Mouse (Mus musculus) thymus, adult 2 months (tissue): ENCODE results near the gene Ptgis. TPM values are rescaled to one million over a fixed set of nuclear protein-coding genes. Genes with fewer than 3 reads are reported as not detected.

Experiments
- DNase-seq: peaks from one replicate; pipeline ENCODE4 v3.0.0; 2021
- H3K27ac ChIP-seq: fragments of 200-500 bp; 2 replicates; pipeline ENCODE4 v1.5.1; 2012; ENCODE audit warnings: low read length, control low read depth; ENCODE audit not compliant: control insufficient read depth, insufficient read depth
- H3K27me3 ChIP-seq: fragments of 200-500 bp; 2 replicates; pipeline ENCODE4 v1.6.1; 2012; ENCODE audit warnings: mild to moderate bottlenecking, low read length, moderate library complexity, mixed read lengths; ENCODE audit not compliant: control insufficient read depth, insufficient read depth
- H3K36me3 ChIP-seq: fragments of 200-500 bp; 2 replicates; pipeline ENCODE4 v1.6.1; 2012; ENCODE audit warnings: mild to moderate bottlenecking, low read length, moderate library complexity; ENCODE audit not compliant: control insufficient read depth, insufficient read depth
- H3K4me1 ChIP-seq: fragments of 200-500 bp; replicated peaks from 2 replicates; pipeline ENCODE4 v1.6.1; 2012; ENCODE audit warnings: low read length; ENCODE audit not compliant: control insufficient read depth, insufficient read depth
- H3K4me3 ChIP-seq: fragments of 200-500 bp; 2 replicates; pipeline ENCODE4 v1.5.1; 2012; ENCODE audit warnings: mild to moderate bottlenecking, low read length, control low read depth, moderate library complexity; ENCODE audit not compliant: control insufficient read depth, insufficient read depth
- CTCF ChIP-seq: fragments of 200-500 bp; IDR thresholded peaks from 2 replicates; pipeline ENCODE4 v1.5.1; 2012; ENCODE audit warnings: mild to moderate bottlenecking, control low read depth, low read length, moderate library complexity, borderline replicate concordance; ENCODE audit not compliant: control insufficient read depth, poor library complexity, insufficient read depth; ENCODE audit errors: extremely low read depth
- POLR2A ChIP-seq: fragments of 200-500 bp; IDR thresholded peaks from 2 replicates; pipeline ENCODE4 v1.6.1; 2012; ENCODE audit warnings: mild to moderate bottlenecking, low read length, control low read depth, moderate library complexity; ENCODE audit not compliant: control insufficient read depth, poor library complexity, insufficient read depth; ENCODE audit errors: extremely low read depth
- WGBS: fragments of 180-500 bp; shearing (Covaris S2); methylation state at CpG from one replicate; pipeline ENCODE4 v1.1.7; 2018; 5-methylcytosine and 5-hydroxymethylcytosine counted together
- polyA plus RNA-seq: library from polyadenylated mRNA; depleted of rRNA; stranded (reverse); fragments of >200 nt; gene quantifications from 2 replicates; pipeline ENCODE4 v1.2.3, GENCODE M21; 2012

The Ptgis gene
- polyA plus RNA-seq, 1 experiment, result 9.9 TPM

- TF ChIP-seq POLR2A (no peak), CTCF (no peak)
- Histone ChIP-seq H3K4me1 (no peaks in the 10 kb centered on the region), H3K27ac (no peak overlapping the region), H3K4me3 (no peak overlapping the region), H3K36me3 (no peaks in the 10 kb centered on the region), H3K27me3 (no peaks in the 10 kb centered on the region)
- 89% methylated on average over 8 of the region's 8 CpGs for WGBS
- no peak for DNase-seq
These were observed 59.3 kb downstream of the Ptgis start for GRCm38 (mm10) chr2:167181096-167181495.

DNA sequence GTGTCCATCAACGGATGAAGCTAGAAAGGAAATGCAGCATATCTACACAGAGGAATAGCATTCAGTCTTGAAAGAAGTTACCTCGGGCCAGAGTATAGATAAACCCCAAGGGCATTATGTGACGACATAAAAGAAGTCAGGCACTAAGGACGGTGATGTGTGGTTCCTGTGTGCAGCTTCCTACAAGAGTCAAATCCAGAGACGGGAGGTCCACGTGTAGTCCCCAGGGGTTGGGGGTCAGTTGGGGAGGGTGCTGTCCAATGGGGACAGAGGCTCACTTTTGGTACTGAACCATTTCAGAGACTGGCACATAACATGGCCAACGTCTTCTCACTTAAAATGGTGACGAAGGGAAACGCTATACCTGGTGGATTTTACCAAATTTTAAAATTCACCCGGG is 61.1 kb downstream of the Ptgis start:
- H3K36me3 ChIP-seq, result no peaks in the 10 kb centered on the region
- H3K4me1 ChIP-seq, result no peaks in the 10 kb centered on the region
- no peak overlapping the region for H3K4me3 ChIP-seq
- H3K27ac ChIP-seq, result no peak overlapping the region
- no peak for DNase-seq
- WGBS, result 86% methylated on average over 10 of the region's 10 CpGs
- TF ChIP-seq POLR2A, result no peak
- TF ChIP-seq CTCF, result no peak
- no peaks in the 10 kb centered on the region for H3K27me3 ChIP-seq

DNA sequence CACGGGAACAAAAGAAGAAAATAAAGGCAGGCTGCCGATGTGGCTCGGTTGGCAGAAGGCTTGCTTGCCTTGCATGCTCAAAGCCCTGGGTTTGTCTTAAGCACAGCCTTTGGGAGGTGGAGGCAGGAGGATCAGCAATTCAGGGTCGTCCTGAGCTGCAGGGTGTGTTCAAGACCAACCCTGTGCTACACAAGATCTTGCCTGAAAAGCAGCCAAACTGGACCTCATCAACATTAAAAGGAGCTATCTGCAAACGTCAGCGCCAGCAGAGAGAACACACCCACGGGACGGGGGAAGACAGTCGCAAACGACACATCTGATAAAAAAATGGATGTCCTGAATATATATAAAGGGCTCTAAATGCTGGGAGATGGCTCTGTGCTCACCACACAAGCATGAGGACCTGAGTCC is 63.2 kb downstream of the Ptgis start:
- Histone ChIP-seq H3K4me1 (no peaks in the 10 kb centered on the region), H3K4me3 (no peak overlapping the region), H3K27me3 (no peaks in the 10 kb centered on the region), H3K27ac (no peak overlapping the region), H3K36me3 (no peaks in the 10 kb centered on the region)
- DNase-seq, result no peak
- 74% methylated on average over 10 of the region's 10 CpGs for WGBS
- no peak for TF ChIP-seq POLR2A
- no peak for TF ChIP-seq CTCF

GRCm38 (mm10) chr2:167175284-167175683 is 65.1 kb downstream of the Ptgis start:
- Histone ChIP-seq H3K27me3 (no peaks in the 10 kb centered on the region), H3K36me3 (no peaks in the 10 kb centered on the region), H3K4me3 (no peak overlapping the region), H3K4me1 (no peaks in the 10 kb centered on the region), H3K27ac (no peak overlapping the region)
- WGBS, result 97% methylated on average over 6 of the region's 6 CpGs
- no peak for DNase-seq
- TF ChIP-seq CTCF, result no peak
- no peak for TF ChIP-seq POLR2A

DNA sequence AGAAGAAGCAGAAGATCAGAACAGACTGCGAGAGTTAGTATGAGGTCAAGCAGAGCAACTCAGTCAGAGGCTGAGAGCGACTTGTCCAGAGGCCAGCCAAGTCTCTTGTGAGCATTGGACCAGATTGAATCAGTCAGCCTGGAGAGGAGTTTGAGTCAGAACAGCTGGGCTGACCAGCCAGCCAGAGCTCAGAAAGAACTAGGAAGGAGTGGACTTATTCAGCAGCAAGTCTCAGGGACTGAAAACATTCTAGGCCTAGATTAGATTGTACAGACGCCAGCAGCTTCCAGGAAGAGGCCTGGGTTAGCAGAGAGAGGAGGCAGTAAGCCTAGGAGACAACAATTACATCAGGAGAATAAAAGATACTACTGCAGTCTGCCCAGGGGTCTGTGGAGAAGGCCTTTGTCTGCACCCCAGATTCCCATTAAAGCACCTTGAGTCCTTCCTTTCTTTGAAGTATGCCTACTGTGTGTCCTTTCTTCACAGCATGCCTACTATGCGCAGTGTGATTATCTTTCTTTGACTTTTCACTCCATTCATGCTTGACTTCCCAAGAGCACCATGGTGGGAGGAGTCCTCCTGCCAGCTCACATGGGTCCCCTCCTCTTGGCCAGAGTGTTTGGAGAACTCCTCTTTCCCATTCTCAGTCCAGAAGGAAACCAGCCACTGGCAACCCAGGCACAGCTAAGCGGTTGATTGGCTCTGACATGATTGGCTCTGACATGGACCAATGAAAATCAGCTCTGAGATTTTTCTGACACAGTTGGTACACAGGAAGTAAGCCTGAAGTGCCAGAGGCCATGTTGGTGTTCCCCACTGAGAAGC is 67.1 kb downstream of the Ptgis start:
- no peak for TF ChIP-seq CTCF
- TF ChIP-seq POLR2A, result no peak
- no peak overlapping the region for H3K27ac ChIP-seq
- H3K36me3 ChIP-seq, result no peaks in the 10 kb centered on the region
- H3K4me1 ChIP-seq, result no peaks in the 10 kb centered on the region
- WGBS, result 90% methylated on average over 5 of the region's 5 CpGs
- DNase-seq, result no peak
- no peaks in the 10 kb centered on the region for H3K27me3 ChIP-seq
- no peak overlapping the region for H3K4me3 ChIP-seq

DNA sequence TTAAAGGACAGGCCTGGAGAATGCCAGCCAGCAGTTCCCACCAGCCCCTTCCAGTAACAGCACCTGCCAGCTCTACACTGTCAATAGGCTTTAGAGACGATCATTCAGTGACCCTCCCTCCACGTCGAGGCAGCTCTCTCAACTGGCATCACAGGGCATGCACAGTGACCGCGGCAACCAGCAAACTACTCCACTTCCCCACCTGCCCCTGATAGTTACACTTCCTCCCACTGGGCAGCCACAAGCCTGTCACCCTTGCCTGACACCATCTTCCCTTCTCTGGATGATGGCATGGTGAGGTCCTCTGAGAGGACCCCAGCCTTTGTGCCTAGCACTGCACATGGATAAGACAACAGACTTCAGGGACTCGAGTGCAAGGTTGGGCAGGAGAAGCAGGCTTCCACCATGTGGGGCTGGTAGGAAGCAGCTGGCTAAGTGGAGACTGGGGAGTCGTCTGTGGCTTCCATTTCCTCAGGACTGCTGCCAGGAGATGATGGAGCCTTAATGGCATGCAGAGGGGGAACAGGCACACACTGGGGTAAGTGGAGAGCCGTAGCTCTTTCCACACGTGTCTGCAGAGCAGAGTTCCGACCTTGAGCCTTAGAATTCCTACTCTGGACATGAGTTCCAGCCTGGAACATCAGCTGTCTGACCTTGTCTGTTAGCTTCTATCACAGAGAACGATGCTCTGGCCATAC is 72.7 kb downstream of the Ptgis start:
- no peaks in the 10 kb centered on the region for H3K4me1 ChIP-seq
- H3K36me3 ChIP-seq, result no peaks in the 10 kb centered on the region
- WGBS, result 10% methylated on average over 11 of the region's 11 CpGs
- no peak overlapping the region for H3K27ac ChIP-seq
- no peak overlapping the region for H3K4me3 ChIP-seq
- no peaks in the 10 kb centered on the region for H3K27me3 ChIP-seq
- no peak for DNase-seq
- TF ChIP-seq CTCF (no peak), POLR2A (no peak)

GRCm38 (mm10) chr2:167163600-167163999 is 76.8 kb downstream of the Ptgis start:
- no peak overlapping the region for H3K27ac ChIP-seq
- H3K4me1 ChIP-seq, result no peaks in the 10 kb centered on the region
- 97% methylated on average over 9 of the region's 9 CpGs for WGBS
- H3K36me3 ChIP-seq, result no peaks in the 10 kb centered on the region
- H3K4me3 ChIP-seq, result no peak overlapping the region
- TF ChIP-seq CTCF (no peak), POLR2A (no peak)
- H3K27me3 ChIP-seq, result no peaks in the 10 kb centered on the region
- DNase-seq, result no peak
